Mouse (Mus musculus) left cerebral cortex, postnatal 36 days (tissue): ENCODE data around the gene Med12l. TPM values are rescaled to one million over a fixed set of nuclear protein-coding genes. Genes with fewer than 3 reads are reported as not detected.
A peak's percentile ranks its signal among the peaks of the same experiment; 100 is the strongest.

Source experiments
- DNase-seq, 2 experiments: peaks; one replicate each; pipeline ENCODE4 v3.0.0; 2021 to 2022; ENCODE audit warnings: low spot score in 2 of 2, mixed read lengths in 1 of 2
- intact Hi-C: fragments of 180-260 bp; cut with DNase I; formaldehyde crosslinking; loops from one replicate; pipeline ENCODE4 v1.15.1; 2025
- total RNA-seq, 2 experiments: library from RNA; stranded (reverse); gene quantifications; 2 replicates each; pipeline ENCODE4 v1.2.3; 2021

Med12l gene
- total RNA-seq, 2 experiments from 2014 or later = 42.0 to 42.8 TPM

DNA sequence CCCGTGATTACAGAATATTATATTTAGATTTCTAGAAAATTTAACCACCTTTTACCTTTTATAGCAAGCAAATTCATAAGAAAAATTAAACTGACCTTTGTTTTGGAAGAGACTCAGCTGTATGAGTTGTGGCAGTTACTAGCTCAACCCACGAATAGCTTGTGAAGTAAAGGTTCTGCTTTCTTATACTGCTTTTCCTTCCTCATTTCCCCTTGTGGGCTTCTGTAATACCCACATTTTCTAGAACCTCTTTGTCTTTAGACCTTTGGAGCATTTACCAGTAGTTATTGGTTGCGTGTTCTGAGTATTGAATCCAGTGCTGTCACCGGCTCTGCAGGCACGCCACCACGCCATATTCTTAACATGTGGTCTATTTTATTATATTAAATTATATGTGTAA lies 205.1 kb downstream of the Med12l start, which contains the start of gene P2ry13:
Gene P2ry13, minus strand, starts transcription at position 156 of the 400 bp plus-strand sequence.
- intact Hi-C loops = no loop called here

GRCm38 (mm10) chr3:59211784-59212183 lies 206.2 kb downstream of the Med12l start:
- no peak for DNase-seq
- intact Hi-C loops = no loop called here

More for the DNA sequence above, 205.1 kb downstream of the Med12l start, which contains the start of gene P2ry13:
- DNase-seq = no peak

DNA sequence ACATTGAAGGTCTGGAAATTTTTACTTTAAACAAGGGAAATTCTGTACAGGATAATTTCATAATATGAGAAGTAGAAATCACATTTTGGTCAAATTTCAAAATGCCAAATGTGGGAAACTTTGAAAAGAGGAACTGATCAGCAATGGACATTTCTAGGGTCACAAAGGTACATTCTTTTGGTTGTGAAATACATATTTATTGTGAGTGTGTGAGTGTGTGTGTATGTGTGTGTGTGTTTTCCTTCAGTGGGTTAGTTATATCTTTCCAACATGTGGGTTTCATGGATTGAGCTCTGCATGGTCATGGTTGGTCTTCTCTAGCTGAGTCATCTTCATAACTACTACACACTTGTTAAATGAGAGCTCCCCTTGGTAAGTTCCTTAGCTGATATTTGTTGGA lies 206.8 kb downstream of the Med12l start:
- intact Hi-C loops = no loop called here
- no peak for DNase-seq

DNA sequence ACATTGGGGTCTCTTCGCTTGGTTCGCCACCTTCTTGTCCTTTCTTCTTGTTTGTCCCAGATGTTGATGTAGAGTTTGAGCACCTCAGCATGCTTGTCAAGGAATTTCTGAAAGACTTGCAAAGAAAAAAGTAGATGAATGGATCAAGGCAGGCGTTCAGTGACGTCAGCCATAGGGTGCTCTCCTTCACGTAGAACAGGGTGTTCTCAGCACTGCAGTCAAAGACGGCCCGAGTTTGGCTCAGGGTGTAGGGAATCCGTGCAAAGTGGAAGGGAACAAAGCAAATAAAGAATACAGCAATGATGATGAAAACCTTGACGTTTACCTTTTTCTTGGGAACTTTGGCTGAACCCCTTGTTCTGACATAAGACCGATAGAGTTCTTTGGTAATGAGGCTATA lies 211.6 kb downstream of the Med12l start:
- intact Hi-C loops = no loop called here
- no peak for DNase-seq

DNA sequence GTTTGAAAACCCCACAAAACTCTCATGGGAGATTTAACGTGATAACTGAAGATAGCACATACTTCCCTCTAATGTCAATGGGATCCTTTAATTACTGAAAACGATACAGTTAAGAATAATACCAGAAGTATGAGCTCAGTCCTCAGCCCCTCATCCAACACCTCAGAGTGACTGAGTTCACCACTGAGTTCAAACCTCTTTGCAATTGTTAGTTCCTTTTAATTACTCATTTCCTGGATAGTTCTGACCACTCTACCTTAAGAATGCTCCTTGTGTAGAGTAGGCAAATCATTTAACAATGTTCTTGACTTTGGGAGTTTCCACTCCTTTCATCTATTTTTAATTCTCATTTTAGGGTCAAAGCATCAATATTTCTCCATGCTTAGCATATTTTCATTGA lies 213.7 kb downstream of the Med12l start:
- intact Hi-C loops = no loop called here
- no peak for DNase-seq

DNA sequence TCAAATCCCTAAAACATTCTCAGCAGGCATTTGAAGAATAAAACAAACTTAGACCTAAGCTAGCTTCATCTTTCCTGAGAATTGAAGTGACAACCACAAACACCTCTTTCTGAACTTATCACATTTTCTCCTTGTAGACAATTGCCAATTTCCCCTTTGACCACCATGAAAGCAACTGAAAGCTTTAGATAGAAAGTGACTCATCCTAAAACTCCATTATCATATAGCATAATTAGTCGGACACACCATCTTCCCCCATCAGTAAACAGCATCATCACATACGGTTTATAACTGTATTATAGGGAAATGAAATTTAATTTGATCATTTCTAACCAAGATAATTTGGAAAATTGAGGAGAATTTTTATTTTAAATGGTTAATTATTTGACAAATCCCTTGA lies 216.7 kb downstream of the Med12l start:
- intact Hi-C loops = no loop called here
- DNase-seq = no peak

DNA sequence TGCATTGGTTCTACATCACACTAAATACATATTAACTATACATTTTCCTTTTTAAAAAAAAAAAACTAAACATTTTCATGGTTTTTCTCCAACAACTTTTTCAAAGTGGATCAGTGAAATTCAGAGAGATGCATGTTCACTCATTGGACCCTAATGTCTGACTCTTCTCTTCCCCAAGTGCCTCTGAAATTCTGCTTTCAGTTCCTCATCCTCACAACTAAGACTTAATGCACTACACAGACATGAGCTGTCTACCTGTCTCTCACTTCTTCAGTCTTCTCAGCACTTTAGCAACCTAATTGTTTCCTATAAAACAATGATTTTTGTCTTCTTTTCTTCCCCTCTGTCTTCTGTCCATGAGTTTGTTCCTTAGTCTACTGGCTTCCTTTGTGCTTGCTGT lies 219.8 kb downstream of the Med12l start:
- no peak for DNase-seq
- intact Hi-C loops = no loop called here

- intact Hi-C loops = no loop called here
These were observed 222.1 kb downstream of the Med12l start for GRCm38 (mm10) chr3:59227696-59228095.

DNA sequence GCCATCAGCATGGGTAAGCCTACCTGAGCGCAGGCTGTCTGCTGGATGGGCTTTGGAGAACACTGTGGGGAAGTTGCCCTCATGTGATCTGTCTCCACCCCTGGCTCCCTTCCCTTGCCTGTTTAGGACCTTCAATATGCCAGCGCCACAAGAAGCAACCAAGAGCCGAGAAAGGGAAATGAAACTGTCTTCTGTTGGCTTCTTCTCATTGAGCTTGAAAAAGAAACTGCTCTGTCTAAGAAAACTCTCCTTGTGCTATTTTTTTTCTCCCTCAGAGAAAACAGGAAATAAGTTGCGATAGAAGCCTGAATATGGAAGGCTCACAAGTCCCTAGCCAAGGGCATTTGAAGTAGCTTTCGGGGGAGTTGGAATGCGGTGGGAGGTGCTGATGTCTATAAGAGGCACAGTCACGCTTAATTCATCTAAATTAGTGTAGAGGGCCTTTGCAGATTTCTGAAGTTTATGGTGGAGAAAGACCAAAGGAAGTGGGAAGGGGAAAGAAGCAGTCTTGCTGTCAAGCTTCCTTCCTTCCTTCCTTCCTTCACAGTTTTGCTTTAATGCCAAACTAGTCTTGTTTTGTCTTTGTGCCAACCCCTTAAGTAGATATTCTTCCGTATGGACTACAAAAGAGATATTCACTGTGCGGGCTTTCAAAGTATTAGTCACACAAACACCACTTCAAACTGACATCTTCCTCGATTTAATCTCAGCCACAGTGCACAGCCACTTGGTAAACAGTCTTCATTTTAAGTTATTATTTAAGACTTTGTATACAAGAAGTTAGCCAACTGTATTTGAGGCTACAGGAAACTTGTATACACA lies 223.3 kb downstream of the Med12l start:
- intact Hi-C loops = no loop called here
- peak in 1 of 2 experiments; percentile 24 for DNase-seq

More at GRCm38 (mm10) chr3:59227696-59228095, 222.1 kb downstream of the Med12l start:
- DNase-seq = no peak

GRCm38 (mm10) chr3:59230912-59231311 lies 225.3 kb downstream of the Med12l start:
- intact Hi-C loops = no loop called here
- no peak for DNase-seq

DNA sequence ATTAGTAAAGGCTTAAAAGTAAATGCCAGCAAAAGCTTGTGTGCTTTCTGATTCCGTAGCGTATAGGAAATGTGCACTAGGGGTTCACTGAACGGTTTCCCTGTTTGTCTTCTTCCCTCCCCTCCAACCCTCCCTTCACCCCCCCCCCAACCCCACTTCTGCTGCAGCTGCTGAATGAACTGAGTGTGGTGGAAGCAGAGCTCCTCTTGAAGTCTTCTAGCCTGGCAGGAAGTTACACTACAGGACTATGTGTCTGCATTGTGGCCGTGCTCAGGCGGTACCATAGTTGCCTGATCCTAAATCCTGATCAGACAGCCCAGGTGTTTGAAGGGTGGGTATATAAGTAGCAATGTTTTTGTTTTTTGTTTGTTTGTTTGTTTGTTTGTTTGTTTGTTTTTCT lies 229.3 kb downstream of the Med12l start:
- intact Hi-C loops = no loop called here
- no peak for DNase-seq

GRCm38 (mm10) chr3:59243384-59243783 lies 237.8 kb downstream of the Med12l start:
- DNase-seq = peak; percentile 72 to 78
- intact Hi-C loops = no loop called here

GRCm38 (mm10) chr3:59248031-59248430 lies 242.4 kb downstream of the Med12l start:
- intact Hi-C loops = no loop called here

DNA sequence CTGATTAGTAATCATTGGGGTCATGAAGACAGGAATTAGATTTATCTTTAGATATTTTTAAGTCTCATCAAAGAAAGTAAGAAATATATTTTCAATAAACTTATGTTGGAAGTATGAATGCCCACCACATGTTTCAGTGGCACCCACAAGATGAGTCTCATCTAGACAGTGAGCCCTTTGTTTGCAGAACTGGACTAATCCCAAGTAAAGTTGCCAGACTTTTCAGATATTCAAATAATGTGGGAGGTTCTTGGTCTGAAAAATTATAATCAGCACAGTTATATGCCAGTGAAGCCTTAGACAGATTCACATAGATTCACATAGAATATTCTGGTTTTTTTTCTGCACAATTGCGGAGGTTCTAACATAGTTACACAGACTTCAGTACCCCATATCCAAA lies 244.8 kb downstream of the Med12l start:
- intact Hi-C loops = no loop called here
- DNase-seq = no peak

More at GRCm38 (mm10) chr3:59248031-59248430, 242.4 kb downstream of the Med12l start:
- DNase-seq = no peak

- DNase-seq = peak in 1 of 2 experiments; percentile 26
These were observed 252.4 kb downstream of the Med12l start for GRCm38 (mm10) chr3:59257740-59258664.

GRCm38 (mm10) chr3:59260745-59261144 lies 255.1 kb downstream of the Med12l start:
- intact Hi-C loops = no loop called here

More at GRCm38 (mm10) chr3:59257740-59258664, 252.4 kb downstream of the Med12l start:
- intact Hi-C loops = no loop called here

DNA sequence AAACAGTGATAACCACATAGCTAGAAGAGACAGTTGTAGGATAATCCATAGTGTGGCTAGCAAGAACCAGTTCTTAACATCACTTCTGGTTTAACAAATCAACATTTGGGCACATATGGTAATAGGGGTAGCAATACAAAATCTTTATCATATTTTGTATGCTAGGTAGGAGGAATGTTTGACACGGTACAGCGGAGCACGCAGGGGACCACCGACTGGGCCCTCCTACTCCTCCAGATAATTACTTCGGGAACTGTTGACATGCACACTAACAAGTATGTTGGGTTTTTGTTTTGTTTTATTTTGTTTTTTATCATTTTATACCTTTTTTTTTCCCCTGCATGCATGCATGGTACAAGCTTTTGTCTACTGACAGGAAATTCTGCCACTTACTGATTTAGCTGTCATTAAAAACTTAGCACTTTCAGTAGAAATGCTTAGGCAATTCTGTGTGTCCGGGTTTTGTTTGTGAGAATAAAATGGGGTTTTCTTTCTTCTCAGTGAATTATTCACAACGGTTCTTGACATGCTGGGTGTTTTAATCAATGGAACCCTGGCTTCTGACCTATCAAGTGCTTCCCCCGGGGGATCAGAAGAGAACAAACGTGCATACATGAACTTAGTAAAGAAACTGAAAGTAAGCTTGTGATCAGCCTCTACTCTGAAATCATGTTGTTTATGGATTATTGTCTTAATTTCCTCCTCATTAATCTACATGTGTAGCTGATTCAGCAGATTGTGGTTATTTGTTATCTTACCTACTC lies 256.3 kb downstream of the Med12l start:
- intact Hi-C loops = no loop called here
- no peak for DNase-seq

More at GRCm38 (mm10) chr3:59260745-59261144, 255.1 kb downstream of the Med12l start:
- DNase-seq = no peak

DNA sequence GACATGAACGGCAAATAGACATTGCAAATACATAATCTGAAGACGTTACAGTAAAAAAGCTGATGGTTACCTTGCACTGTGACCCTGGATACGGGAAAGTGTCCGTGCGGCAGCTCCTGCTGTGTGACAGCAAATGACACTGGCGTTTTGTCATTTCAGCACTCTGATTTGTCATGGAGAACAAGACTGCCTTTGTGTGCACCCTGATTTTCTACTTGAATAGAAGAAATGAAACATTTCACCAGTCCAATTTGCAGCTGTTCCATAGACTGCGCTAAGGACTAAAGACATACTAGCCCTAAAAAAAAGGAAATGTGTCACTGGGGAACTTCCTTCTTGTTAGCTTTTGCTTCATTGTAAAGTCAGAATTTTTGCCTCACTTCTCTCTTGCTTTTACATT lies 257.1 kb downstream of the Med12l start, which contains the start of gene P2ry12:
Gene P2ry12, minus strand, starts transcription at position 168 of the 400 bp plus-strand sequence.
- no peak for DNase-seq
- intact Hi-C loops = no loop called here

DNA sequence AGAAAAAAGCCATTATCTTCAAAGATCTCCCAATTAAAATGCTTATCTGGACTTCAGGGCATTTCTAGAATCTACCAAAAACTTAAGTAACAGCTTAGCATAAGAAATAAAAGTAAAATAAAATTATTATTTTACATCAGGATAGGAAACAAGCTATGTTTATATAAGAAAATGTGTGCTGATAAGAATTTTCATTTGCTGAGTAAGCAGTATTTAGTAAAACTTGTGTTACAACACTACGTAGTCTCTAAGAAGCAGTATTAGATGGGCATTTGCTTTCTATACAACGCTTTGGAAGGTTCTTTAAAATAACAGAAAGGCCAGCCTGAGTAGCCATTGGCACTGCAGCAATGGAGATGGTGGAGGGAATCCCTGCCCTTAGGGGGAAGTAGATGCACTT lies 257.8 kb downstream of the Med12l start:
- intact Hi-C loops = no loop called here
- DNase-seq = no peak
